Mouse (Mus musculus) hindbrain, embryonic 15.5 days (tissue): ENCODE measurements around the gene Nhlrc2. TPM values are rescaled to one million over a fixed set of nuclear protein-coding genes. Genes with fewer than 3 reads are reported as not detected.
A peak's percentile ranks its signal among the peaks of the same experiment; 100 is the strongest.

Source experiments
- ATAC-seq: fragments of 200-750 bp; cut with Nextera tagmentation; 2 replicates; pipeline ENCODE4 v1.8.0; 2017; ENCODE audit warnings: low read depth, moderate number of reproducible peaks, moderate TSS enrichment; ENCODE audit not compliant: low FRiP score
- H3K27ac ChIP-seq: fragments of 300-500 bp; sonication (generic); replicated peaks from 2 replicates; pipeline ENCODE4 v1.5.1; 2015; ENCODE audit warnings: mild to moderate bottlenecking, inconsistent platforms
- H3K27me3 ChIP-seq: fragments of 300-500 bp; sonication (generic); 2 replicates; pipeline ENCODE4 v1.6.1; 2015; ENCODE audit warnings: control low read depth, inconsistent platforms
- H3K36me3 ChIP-seq: fragments of 300-500 bp; sonication (generic); 2 replicates; pipeline ENCODE4 v1.6.1; 2015; ENCODE audit warnings: control low read depth, inconsistent platforms
- H3K4me1 ChIP-seq: fragments of 300-500 bp; sonication (generic); replicated peaks from 2 replicates; pipeline ENCODE4 v1.6.1; 2015; ENCODE audit warnings: control low read depth, inconsistent platforms
- H3K4me2 ChIP-seq: fragments of 300-500 bp; sonication (generic); 2 replicates; pipeline ENCODE4 v1.6.1; 2015; ENCODE audit warnings: moderate library complexity, mild to moderate bottlenecking, inconsistent platforms
- H3K4me3 ChIP-seq: fragments of 300-500 bp; sonication (generic); 2 replicates; pipeline ENCODE4 v1.5.1; 2015; ENCODE audit warnings: mild to moderate bottlenecking, inconsistent platforms
- H3K9ac ChIP-seq: fragments of 300-500 bp; sonication (generic); 2 replicates; pipeline ENCODE4 v1.6.1; 2015; ENCODE audit warnings: inconsistent platforms
- H3K9me3 ChIP-seq: fragments of 300-500 bp; sonication (generic); 2 replicates; pipeline ENCODE4 v1.6.1; 2016; ENCODE audit warnings: control low read depth, inconsistent platforms
- WGBS: fragments of 180-500 bp; shearing (Covaris S2); methylation state at CpG from one replicate; pipeline ENCODE4 v1.1.7; 2015; 5-methylcytosine and 5-hydroxymethylcytosine counted together
- polyA plus RNA-seq: library from polyadenylated mRNA; unstranded; fragments of >200 nt; fragmentation: Nextera tagmentation; extraction: Ambion mirVana; gene quantifications from 2 replicates; pipeline ENCODE4 v1.2.1, GENCODE M21; 2015

Gene Nhlrc2
- polyA plus RNA-seq, 1 experiment from 2014 or later, result 8.8 TPM

DNA sequence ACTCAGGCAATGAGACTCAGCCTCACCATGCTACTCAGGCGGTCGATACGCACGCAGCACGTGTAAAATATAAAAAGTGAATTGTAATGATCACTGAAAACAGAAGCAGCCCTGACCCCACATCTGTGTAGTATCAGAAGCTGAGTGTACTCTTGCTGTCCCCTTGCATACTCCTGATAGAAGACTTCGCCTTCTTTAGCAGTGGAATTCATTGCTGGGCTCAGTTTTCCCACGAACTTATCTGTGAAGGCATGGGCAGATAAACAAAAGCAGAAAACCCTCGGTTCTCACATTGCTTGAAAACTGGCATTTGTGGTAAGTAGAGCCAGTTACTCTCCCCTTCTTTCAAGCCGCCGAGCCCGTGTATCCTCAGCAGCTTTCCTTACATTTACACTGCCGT lies 4.7 kb upstream of the Nhlrc2 start:
- 94% methylated on average over 12 of the region's 12 CpGs for WGBS
- no peaks in the 10 kb centered on the region for H3K9me3 ChIP-seq
- peaks cover 9% of the 10 kb centered on the region for H3K4me1 ChIP-seq
- H3K9ac ChIP-seq, result no peak overlapping the region
- no peak for ATAC-seq
- H3K4me3 ChIP-seq, result no peak overlapping the region
- H3K4me2 ChIP-seq, result no peak overlapping the region
- no peaks in the 10 kb centered on the region for H3K27me3 ChIP-seq
- peaks cover 18% of the 10 kb centered on the region; the same call in 1 of the 2 replicates for H3K36me3 ChIP-seq
- H3K27ac ChIP-seq, result no peak overlapping the region

DNA sequence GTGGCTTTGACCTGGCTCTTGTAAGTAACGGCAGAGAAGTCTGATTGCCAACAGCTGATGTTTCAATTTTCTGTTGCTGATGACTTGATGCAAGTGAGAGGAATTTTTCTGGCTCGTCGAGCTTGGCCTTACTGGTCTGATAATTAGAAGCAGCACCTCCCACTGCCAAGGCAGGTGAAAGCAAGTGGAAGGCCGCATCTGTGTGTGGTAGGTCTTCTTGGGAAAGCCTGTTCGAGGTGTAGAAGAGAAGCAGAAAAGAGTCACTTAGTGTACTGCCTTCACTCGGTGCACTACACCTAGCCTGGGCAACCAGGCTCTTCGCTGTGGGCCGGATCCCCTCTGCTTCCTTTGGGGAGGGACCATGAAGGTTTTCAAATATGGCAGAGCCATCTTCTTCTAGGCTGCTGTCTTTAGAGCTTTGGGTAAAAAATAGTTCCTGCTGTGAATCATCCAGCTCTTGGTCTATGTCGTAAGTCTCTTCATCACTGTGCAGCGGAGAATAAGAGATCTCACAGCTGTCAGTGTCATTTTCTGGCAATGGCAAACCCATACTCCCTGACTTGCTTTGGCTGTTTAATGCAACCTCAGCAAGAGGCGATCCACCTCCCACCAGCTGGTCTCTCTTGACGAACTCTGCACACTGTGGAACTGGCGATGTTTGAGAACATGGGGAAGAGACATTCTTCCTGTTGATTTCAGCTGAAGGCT lies 3.2 kb upstream of the Nhlrc2 start:
- Histone ChIP-seq H3K9me3 (no peaks in the 10 kb centered on the region), H3K9ac (no peak overlapping the region), H3K4me3 (no peak overlapping the region), H3K36me3 (peaks cover 17% of the 10 kb centered on the region; the same call in 1 of the 2 replicates), H3K27me3 (no peaks in the 10 kb centered on the region), H3K4me1 (peaks cover 19% of the 10 kb centered on the region), H3K4me2 (no peak overlapping the region), H3K27ac (no peak overlapping the region)
- WGBS, result 91% methylated on average over 13 of the region's 13 CpGs
- no peak for ATAC-seq

DNA sequence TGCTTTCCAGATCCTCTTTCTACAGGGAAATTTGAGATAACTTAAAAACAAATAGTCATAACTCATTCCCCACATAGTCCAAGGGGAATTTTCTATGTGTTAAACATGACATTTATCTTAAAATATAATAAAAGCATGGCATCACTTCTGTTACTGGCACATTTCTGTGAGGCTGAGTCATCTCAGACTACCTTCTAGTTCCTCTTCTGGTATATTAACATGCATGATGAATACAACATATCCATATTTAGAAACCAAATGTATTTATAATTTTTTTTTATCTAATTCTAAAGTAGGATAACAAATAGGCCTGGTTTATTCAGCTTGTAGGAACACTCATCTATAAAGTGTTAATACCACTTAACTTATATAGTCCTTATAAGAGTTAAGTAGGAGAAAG lies 2.0 kb upstream of the Nhlrc2 start:
- Histone ChIP-seq H3K27me3 (no peaks in the 10 kb centered on the region), H3K9ac (no peak overlapping the region), H3K9me3 (no peaks in the 10 kb centered on the region), H3K4me3 (no peak overlapping the region), H3K27ac (no peak overlapping the region), H3K36me3 (peaks cover 13% of the 10 kb centered on the region; the same call in 1 of the 2 replicates), H3K4me2 (no peak overlapping the region), H3K4me1 (peaks cover 28% of the 10 kb centered on the region)
- no peak for ATAC-seq

DNA sequence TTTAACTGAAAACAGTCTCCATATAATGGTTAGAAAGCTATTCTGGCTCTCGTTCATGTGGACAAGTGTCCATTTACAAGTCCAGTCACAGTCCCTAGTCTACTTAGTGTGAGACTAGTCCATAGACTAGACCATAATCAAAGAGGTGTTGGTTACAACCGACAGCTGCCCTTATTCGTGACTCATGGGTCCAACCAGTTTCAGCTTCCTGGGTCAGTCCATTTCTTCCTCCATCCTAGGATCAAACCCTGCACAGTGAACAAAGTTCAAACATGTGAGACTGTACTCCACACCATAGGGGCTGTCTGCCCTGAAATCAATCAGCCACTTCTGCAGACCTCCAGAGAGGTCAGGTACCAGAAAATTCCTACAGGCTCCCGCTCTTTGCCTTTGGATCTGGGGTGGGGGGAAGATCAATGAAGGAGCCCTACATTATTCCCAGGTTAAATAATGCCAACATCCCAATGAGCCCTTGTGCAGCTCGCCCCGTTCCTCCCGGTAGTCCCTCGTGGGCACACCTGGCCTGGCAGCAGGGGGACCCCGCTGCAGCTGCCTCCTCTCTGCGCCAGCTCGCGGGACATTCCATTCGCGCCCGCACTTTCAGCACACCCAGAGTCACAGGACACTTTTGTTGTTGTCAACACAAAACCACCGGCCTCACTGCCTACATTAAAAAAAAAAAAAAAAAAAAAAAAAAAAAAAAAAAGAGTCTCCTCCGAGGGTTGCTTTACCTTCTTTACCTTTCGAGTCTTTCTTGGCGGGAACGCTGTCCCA lies 418 bp upstream of the Nhlrc2 start, which contains the start of gene Dclre1a:
Dclre1a (minus strand) TSS at position 767 of the 774 bp plus-strand sequence.
- 9% methylated on average over 20 of the region's 20 CpGs for WGBS
- H3K4me2 ChIP-seq, result peak within 1 kb of the TSS; percentile 73
- H3K27me3 ChIP-seq, result no peaks in the 10 kb centered on the region
- peak within 1 kb of the TSS; percentile 95 for H3K4me3 ChIP-seq
- peak within 1 kb of the TSS; percentile 92 for H3K9ac ChIP-seq
- peak within 1 kb of the TSS; percentile 95 for H3K27ac ChIP-seq
- peak; percentile 79 for ATAC-seq
- H3K4me1 ChIP-seq, result peaks cover 28% of the 10 kb centered on the region
- peaks cover 18% of the 10 kb centered on the region for H3K36me3 ChIP-seq
- no peaks in the 10 kb centered on the region for H3K9me3 ChIP-seq

- Histone ChIP-seq H3K27me3 (no peaks in the 10 kb centered on the region), H3K27ac (peak overlapping the region; percentile 95), H3K4me1 (peaks cover 28% of the 10 kb centered on the region), H3K9me3 (no peaks in the 10 kb centered on the region), H3K9ac (peak overlapping the region; percentile 92), H3K4me2 (peak overlapping the region; percentile 73), H3K4me3 (peak overlapping the region; percentile 95), H3K36me3 (peaks cover 25% of the 10 kb centered on the region)
- ATAC-seq, result peak; percentile 65
- WGBS, result 27% methylated on average over 18 of the region's 18 CpGs
Measured at GRCm38 (mm10) chr19:56549033-56549680, 1.1 kb downstream of the Nhlrc2 start.

DNA sequence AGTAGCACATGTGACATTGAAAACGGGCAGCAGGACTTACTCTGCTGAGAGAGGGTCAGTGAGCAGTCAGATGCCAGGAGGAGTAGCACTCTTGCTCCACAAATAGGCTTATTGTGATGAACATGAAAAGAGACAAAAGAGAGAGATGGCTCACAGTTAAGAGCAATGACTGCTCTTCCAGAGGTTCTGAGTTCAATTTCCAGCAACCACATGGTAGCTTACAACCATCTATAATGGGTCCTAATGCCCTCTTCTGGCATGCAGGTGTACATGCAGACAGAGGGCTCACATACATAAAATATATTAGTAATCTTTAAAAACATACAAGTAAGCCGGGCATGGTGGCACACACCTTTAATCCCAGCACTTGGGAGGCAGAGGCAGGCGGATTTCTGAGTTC lies 5.1 kb downstream of the Nhlrc2 start:
- Histone ChIP-seq H3K4me3 (no peak overlapping the region), H3K4me2 (no peak overlapping the region)

GRCm38 (mm10) chr19:56555972-56556371 lies 7.9 kb downstream of the Nhlrc2 start:
- no peak overlapping the region for H3K4me3 ChIP-seq
- no peak overlapping the region for H3K4me2 ChIP-seq
- H3K9me3 ChIP-seq, result no peaks in the 10 kb centered on the region
- H3K9ac ChIP-seq, result no peak overlapping the region
- H3K27me3 ChIP-seq, result no peaks in the 10 kb centered on the region
- H3K4me1 ChIP-seq, result 0 out of 2 replicates have a peak, but pooled peaks cover under 1% of the 10 kb centered on the region
- ATAC-seq, result no peak
- no peak overlapping the region for H3K27ac ChIP-seq
- WGBS, result 89% methylated on average over 5 of the region's 5 CpGs
- peaks cover 36% of the 10 kb centered on the region for H3K36me3 ChIP-seq

More for the DNA sequence above, 5.1 kb downstream of the Nhlrc2 start:
- Histone ChIP-seq H3K36me3 (peaks cover 36% of the 10 kb centered on the region), H3K27me3 (no peaks in the 10 kb centered on the region), H3K9me3 (no peaks in the 10 kb centered on the region), H3K9ac (no peak overlapping the region), H3K27ac (no peak overlapping the region), H3K4me1 (peaks cover 20% of the 10 kb centered on the region)
- 96% methylated on average over 3 of the region's 3 CpGs for WGBS
- ATAC-seq, result no peak

GRCm38 (mm10) chr19:56562433-56563138 lies 14.5 kb downstream of the Nhlrc2 start:
- H3K9me3 ChIP-seq, result no peaks in the 10 kb centered on the region
- no peaks in the 10 kb centered on the region for H3K36me3 ChIP-seq
- no peak overlapping the region for H3K4me2 ChIP-seq
- no peak overlapping the region for H3K4me3 ChIP-seq
- H3K27ac ChIP-seq, result no peak overlapping the region
- ATAC-seq, result no peak
- WGBS, result 93% methylated on average over 9 of the region's 9 CpGs
- H3K27me3 ChIP-seq, result no peaks in the 10 kb centered on the region
- H3K4me1 ChIP-seq, result no peaks in the 10 kb centered on the region
- H3K9ac ChIP-seq, result no peak overlapping the region

- 95% methylated on average over 3 of the region's 3 CpGs for WGBS
- ATAC-seq, result no peak
- H3K27ac ChIP-seq, result no peak overlapping the region
- H3K4me1 ChIP-seq, result no peaks in the 10 kb centered on the region
- no peak overlapping the region for H3K4me3 ChIP-seq
- no peaks in the 10 kb centered on the region for H3K27me3 ChIP-seq
- H3K4me2 ChIP-seq, result no peak overlapping the region
- H3K9ac ChIP-seq, result no peak overlapping the region
- no peaks in the 10 kb centered on the region for H3K9me3 ChIP-seq
- no peaks in the 10 kb centered on the region for H3K36me3 ChIP-seq
Measured at GRCm38 (mm10) chr19:56563469-56563868, 15.4 kb downstream of the Nhlrc2 start.

DNA sequence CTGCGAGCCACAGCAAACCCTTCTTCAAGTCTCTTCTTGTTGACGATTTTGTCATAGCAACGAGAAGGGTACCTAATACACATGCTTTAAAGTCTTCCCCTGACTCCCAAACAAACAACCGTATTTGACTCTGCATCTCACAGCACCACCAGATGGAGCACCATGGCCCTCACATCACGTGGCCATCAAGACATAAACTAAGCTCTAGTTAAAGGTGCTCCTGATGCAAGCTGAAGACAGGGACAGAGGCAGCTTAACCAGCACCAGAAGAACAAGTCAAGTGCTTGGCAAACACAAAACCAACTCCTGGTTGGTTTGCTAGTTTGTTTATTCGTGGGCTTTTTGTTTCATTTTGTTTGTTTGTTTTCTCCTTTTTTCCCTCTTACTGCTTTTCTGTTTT lies 17.3 kb downstream of the Nhlrc2 start:
- H3K36me3 ChIP-seq, result no peaks in the 10 kb centered on the region
- H3K4me2 ChIP-seq, result no peak overlapping the region
- WGBS, result 68% methylated on average over 6 of the region's 6 CpGs
- no peak overlapping the region for H3K4me3 ChIP-seq
- H3K4me1 ChIP-seq, result no peaks in the 10 kb centered on the region
- H3K27ac ChIP-seq, result no peak overlapping the region
- no peak for ATAC-seq
- H3K9me3 ChIP-seq, result no peaks in the 10 kb centered on the region
- no peak overlapping the region for H3K9ac ChIP-seq
- H3K27me3 ChIP-seq, result no peaks in the 10 kb centered on the region

GRCm38 (mm10) chr19:56566041-56566440 lies 18.0 kb downstream of the Nhlrc2 start:
- no peak for ATAC-seq

More at GRCm38 (mm10) chr19:56566041-56566440, 18.0 kb downstream of the Nhlrc2 start:
- H3K27me3 ChIP-seq, result no peaks in the 10 kb centered on the region
- no peaks in the 10 kb centered on the region for H3K36me3 ChIP-seq
- no peak overlapping the region for H3K4me2 ChIP-seq
- H3K4me3 ChIP-seq, result no peak overlapping the region
- 88% methylated on average over 4 of the region's 4 CpGs for WGBS
- no peaks in the 10 kb centered on the region for H3K9me3 ChIP-seq
- no peak overlapping the region for H3K9ac ChIP-seq
- no peak overlapping the region for H3K27ac ChIP-seq
- H3K4me1 ChIP-seq, result no peaks in the 10 kb centered on the region
